Mouse (Mus musculus) G1E (cell line): ENCODE measurements around the gene Sbf2.

Source experiments
- CTCF ChIP-seq: IDR thresholded peaks from 2 replicates; pipeline ENCODE4 v1.5.1; 2012; ENCODE audit warnings: low read depth, low read length, inconsistent platforms, mixed read lengths
- GATA1 ChIP-seq: IDR thresholded peaks from 2 replicates; pipeline ENCODE4 v1.6.1; 2012; ENCODE audit warnings: borderline replicate concordance, low read length, inconsistent platforms, mixed read lengths
- POLR2AphosphoS5 ChIP-seq: IDR thresholded peaks from 2 replicates; pipeline ENCODE4 v1.6.1; 2012; ENCODE audit warnings: low read depth, low read length, inconsistent platforms; ENCODE audit not compliant: insufficient replicate concordance
- TAL1 ChIP-seq: conservative IDR thresholded peaks from 2 replicates; pipeline ENCODE4 v1.6.1; 2012; ENCODE audit warnings: low read depth, low read length, inconsistent platforms, mixed read lengths

- no peak for TF ChIP-seq CTCF
- TF ChIP-seq POLR2AphosphoS5, result no peak
- TF ChIP-seq GATA1, result no peak
- TF ChIP-seq TAL1, result no peak
These were observed 53.1 kb downstream of the Sbf2 start for GRCm38 (mm10) chr7:110561647-110562046.
